Mouse (Mus musculus): Measurements from ENCODE around the gene Ctsw. TPM values are rescaled to one million over a fixed set of nuclear protein-coding genes. Genes with fewer than 3 reads are reported as not detected.
A peak's percentile ranks its signal among the peaks of the same experiment; 100 is the strongest.

The Ctsw gene
- polyA plus RNA-seq (2012; rRNA removed) (0.27 and 0.37 TPM in 2 replicates), polyA plus RNA-seq (2014; fragmentation: Nextera tagmentation; extraction: Ambion mirVana) (0.21 and 0.25 TPM in 2 replicates)

DNA sequence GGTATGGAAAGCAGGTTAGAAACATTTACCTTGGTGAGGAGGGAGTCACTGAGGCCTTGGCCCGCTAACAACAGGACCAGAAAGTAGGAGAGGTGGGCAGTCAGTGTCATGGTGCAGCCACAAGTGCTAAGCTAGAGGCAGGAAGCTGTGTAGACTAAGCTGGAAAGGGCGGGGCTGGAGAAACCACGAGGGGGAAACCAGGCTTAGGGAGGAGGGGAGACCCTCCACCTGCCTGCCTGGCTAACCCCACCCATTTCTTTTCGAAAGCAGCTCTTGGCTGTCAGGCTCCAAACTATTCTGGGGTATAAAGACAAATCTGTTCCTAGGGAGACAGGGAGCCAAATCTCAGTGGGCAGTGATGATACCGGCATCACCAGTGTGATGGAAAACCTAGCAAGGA is at the start of gene Ctsw:
Gene Ctsw, minus strand, starts transcription at position 134 of the 400 bp plus-strand sequence.
- WGBS (ENCODE audit: insufficient replicate concordance) = 21% methylated on average over 5 of the region's 5 CpGs
- TF ChIP-seq CTCF (IDR thresholded peaks at IDR 0.05; ENCODE audit: low read depth) (no peak), EP300 (IDR thresholded peaks at IDR 0.05; ENCODE audit: low read depth) (no peak)
- Histone ChIP-seq H3K27ac (no peak within 1 kb of the TSS), H3K27me3 (ENCODE audit: control insufficient read depth, insufficient read depth, low read length) (peaks cover 3% of the 10 kb centered on the region), H3K4me3 (ENCODE audit: insufficient read depth in 1 of 2, low read depth in 2 of 2, low read length in 2 of 2) (no peak within 1 kb of the TSS), H3K9ac (replicated peaks) (no peak within 1 kb of the TSS), H3K4me2 (ENCODE audit: low read depth) (no peak within 1 kb of the TSS), H3K36me3 (replicated peaks; ENCODE audit: control insufficient read depth, insufficient read depth, low read depth) (no peaks in the 10 kb centered on the region; the same call in none of the 2 replicates), H3K4me1 (replicated peaks; ENCODE audit: control insufficient read depth in 2 of 2, insufficient read depth in 2 of 2, low read length in 1 of 2) (no peaks in the 10 kb centered on the region), H3K9me3 (ENCODE audit: control insufficient read depth, low read length) (no peaks in the 10 kb centered on the region)
- ATAC-seq (ENCODE audit: insufficient read depth) = no peak
- no peak for DNase-seq (ENCODE audit: low read depth in 3 of 3, low spot score in 3 of 3)

DNA sequence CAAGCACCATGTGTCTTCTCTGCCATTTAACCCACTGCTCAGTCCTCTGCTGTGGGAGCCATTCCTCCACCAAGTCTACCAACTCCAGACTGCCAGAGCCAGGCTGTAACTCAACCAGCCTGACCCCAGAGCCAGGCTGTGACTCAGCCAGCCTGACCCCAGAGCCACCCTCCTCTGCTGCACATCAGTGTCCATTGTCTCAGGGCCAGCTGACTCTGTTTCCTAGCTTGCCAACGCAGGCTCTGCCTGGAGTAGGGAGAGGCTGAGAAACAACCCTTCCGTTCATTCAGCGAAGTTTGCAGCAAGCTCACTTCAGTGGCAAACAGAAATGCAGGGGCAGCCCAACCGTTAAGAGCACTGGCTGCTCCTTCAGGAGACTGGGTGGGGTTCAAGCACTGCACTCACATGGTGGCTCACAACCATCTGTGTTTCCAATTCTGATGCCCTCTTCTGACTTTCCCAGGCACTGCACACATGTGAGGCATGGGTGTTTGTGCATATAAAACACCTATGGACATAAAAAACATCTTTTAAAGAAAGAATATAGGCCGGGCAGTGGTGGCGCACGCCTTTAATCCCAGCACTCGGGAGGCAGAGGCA is 48.7 kb upstream of the Ctsw start:
- Histone ChIP-seq H3K9ac (replicated peaks) (no peak overlapping the region), H3K4me1 (replicated peaks; ENCODE audit: control insufficient read depth in 2 of 2, insufficient read depth in 2 of 2, low read length in 1 of 2) (peaks cover 5 to 9% of the 10 kb centered on the region in 2 experiments), H3K27me3 (ENCODE audit: control insufficient read depth, insufficient read depth, low read length) (no peaks in the 10 kb centered on the region), H3K27ac (no peak overlapping the region), H3K36me3 (replicated peaks; ENCODE audit: control insufficient read depth, insufficient read depth, low read depth) (no peaks in the 10 kb centered on the region), H3K9me3 (ENCODE audit: control insufficient read depth, low read length) (no peaks in the 10 kb centered on the region), H3K4me3 (ENCODE audit: insufficient read depth in 1 of 2, low read depth in 2 of 2, low read length in 2 of 2) (no peak overlapping the region), H3K4me2 (ENCODE audit: low read depth) (no peak overlapping the region)
- no peak for ATAC-seq (ENCODE audit: insufficient read depth)
- 75% methylated on average over 8 of the region's 8 CpGs for WGBS (ENCODE audit: insufficient replicate concordance)
- TF ChIP-seq CTCF (IDR thresholded peaks at IDR 0.05; ENCODE audit: low read depth) (0 out of 2 replicates have a peak, but pooled peaks have one; percentile 16), EP300 (IDR thresholded peaks at IDR 0.05; ENCODE audit: low read depth) (no peak)
- DNase-seq (ENCODE audit: low read depth in 3 of 3, low spot score in 3 of 3) = no peak

DNA sequence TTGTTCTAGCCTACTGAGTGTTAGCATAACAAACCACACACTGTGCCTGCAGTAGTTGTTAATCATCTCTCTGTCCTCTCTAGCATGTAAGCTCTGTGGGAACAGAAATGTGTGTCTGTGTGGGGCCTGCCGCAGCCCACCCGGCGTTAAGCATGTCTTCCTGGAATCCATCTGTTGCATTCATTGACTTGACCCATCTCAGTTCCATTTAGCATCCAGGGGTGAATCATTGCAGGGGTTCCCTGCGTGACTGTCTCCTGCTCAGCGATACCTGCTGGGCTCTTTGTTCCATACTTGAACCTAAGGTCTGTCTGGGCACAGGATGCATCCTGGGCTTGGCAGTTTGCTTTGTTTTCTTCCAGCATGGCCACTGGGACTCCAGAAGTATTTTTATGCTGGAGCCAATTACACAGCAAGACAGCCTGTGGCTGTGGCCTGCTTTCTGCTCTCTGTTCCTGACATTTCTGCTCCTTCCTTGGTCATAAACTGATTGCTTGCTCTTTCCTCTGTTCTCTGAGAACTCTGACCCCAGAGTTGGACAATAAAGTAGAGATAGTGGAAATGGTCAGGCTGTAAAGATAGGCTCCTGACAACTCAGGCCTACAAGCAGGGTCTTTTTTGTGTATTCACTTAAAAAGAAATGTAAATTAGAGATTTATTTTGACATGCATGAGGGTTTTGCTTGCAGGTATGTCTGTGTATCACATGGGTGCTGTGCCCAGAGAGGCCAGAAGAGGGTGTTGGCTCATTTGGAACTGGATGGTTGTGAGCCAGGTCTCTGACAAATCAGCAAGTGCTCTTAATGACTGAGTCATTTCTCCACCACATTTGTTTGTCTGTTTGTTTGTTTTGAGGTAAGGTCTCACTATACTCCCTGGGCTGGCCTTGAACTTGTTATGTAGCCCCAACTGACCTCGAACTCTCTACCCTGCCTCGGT is 47.8 kb upstream of the Ctsw start:
- H3K9ac ChIP-seq (replicated peaks) = no peak overlapping the region
- ATAC-seq (ENCODE audit: insufficient read depth) (no peak), DNase-seq (ENCODE audit: low read depth in 3 of 3, low spot score in 3 of 3) (no peak)
- H3K9me3 ChIP-seq (ENCODE audit: control insufficient read depth, low read length) = no peaks in the 10 kb centered on the region
- H3K4me1 ChIP-seq (replicated peaks; ENCODE audit: control insufficient read depth in 2 of 2, insufficient read depth in 2 of 2, low read length in 1 of 2) = peaks cover 11 to 18% of the 10 kb centered on the region in 2 experiments
- H3K36me3 ChIP-seq (replicated peaks; ENCODE audit: control insufficient read depth, insufficient read depth, low read depth) = no peaks in the 10 kb centered on the region
- WGBS (ENCODE audit: insufficient replicate concordance) = 80% methylated on average over 7 of the region's 7 CpGs
- H3K27me3 ChIP-seq (ENCODE audit: control insufficient read depth, insufficient read depth, low read length) = no peaks in the 10 kb centered on the region
- H3K4me2 ChIP-seq (ENCODE audit: low read depth) = no peak overlapping the region
- no peak overlapping the region for H3K27ac ChIP-seq
- TF ChIP-seq EP300 (IDR thresholded peaks at IDR 0.05; ENCODE audit: low read depth) (no peak), CTCF (IDR thresholded peaks at IDR 0.05; ENCODE audit: low read depth) (peak; percentile 36)
- no peak overlapping the region for H3K4me3 ChIP-seq (ENCODE audit: insufficient read depth in 1 of 2, low read depth in 2 of 2, low read length in 2 of 2)

DNA sequence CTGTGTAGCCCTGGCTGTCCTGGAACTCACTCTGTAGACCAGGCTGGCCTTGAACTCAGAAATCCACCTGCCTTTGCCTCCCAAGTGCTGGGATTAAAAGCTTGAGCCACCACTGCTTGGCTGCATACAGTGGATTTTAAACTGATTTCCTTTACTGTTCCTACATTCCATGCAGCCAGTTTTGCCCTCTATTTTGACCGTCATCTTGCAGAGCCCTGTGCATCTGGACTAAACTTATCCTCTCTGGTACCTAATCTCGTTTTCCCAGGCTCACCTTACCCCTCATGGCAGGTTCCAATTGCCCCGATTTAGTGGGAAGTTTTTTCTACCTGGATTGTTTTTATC is 44.7 kb upstream of the Ctsw start:
- no peak overlapping the region for H3K4me3 ChIP-seq (ENCODE audit: insufficient read depth in 1 of 2, low read depth in 2 of 2, low read length in 2 of 2)
- no peak for ATAC-seq (ENCODE audit: insufficient read depth)

More for the DNA sequence above, 44.7 kb upstream of the Ctsw start:
- H3K27me3 ChIP-seq (ENCODE audit: control insufficient read depth, insufficient read depth, low read length) = no peaks in the 10 kb centered on the region
- H3K4me2 ChIP-seq (ENCODE audit: low read depth) = peak overlapping the region; percentile 99
- no peak overlapping the region for H3K27ac ChIP-seq
- no peaks in the 10 kb centered on the region for H3K36me3 ChIP-seq (replicated peaks; ENCODE audit: control insufficient read depth, insufficient read depth, low read depth)
- 42% methylated on average over 3 of the region's 3 CpGs for WGBS (ENCODE audit: insufficient replicate concordance)
- no peak for DNase-seq (ENCODE audit: low read depth in 3 of 3, low spot score in 3 of 3)
- H3K9me3 ChIP-seq (ENCODE audit: control insufficient read depth, low read length) = no peaks in the 10 kb centered on the region
- H3K9ac ChIP-seq (replicated peaks) = no peak overlapping the region
- peaks cover 21 to 32% of the 10 kb centered on the region in 2 experiments for H3K4me1 ChIP-seq (replicated peaks; ENCODE audit: control insufficient read depth in 2 of 2, insufficient read depth in 2 of 2, low read length in 1 of 2)
- no peak for TF ChIP-seq CTCF (IDR thresholded peaks at IDR 0.05; ENCODE audit: low read depth)
- no peak for TF ChIP-seq EP300 (IDR thresholded peaks at IDR 0.05; ENCODE audit: low read depth)
